Mouse (Mus musculus) MEL (cell line): ENCODE results near the gene Ran. TPM values are rescaled to one million over a fixed set of nuclear protein-coding genes. Genes with fewer than 3 reads are reported as not detected.

ENCODE experiments used
- DNase-seq: peaks from one replicate; pipeline ENCODE4 v3.0.0; 2011; ENCODE audit warnings: low read depth, low spot score
- H3K27ac ChIP-seq: 2 replicates; pipeline ENCODE4 v1.5.1; 2012; ENCODE audit warnings: low read depth, mild to moderate bottlenecking, control low read depth, low read length, moderate library complexity; ENCODE audit not compliant: control insufficient read depth
- H3K27me3 ChIP-seq, 2 experiments: fragments of 150-350 bp in 1 of 2; sonication (generic) in 1 of 2; 2 replicates each; pipeline ENCODE4 v1.6.1; 2012; ENCODE audit warnings: low read length in 2 of 2, mild to moderate bottlenecking in 2 of 2, improper control_type of control experiment in 1 of 2, moderate library complexity in 1 of 2; ENCODE audit not compliant: insufficient read depth in 2 of 2, control insufficient read depth in 1 of 2
- H3K36me3 ChIP-seq, 2 experiments: 2 replicates each; pipeline ENCODE4 v1.6.1; 2012 to 2014; ENCODE audit warnings: low read length in 2 of 2, improper control_type of control experiment in 1 of 2, inconsistent platforms in 1 of 2, mild to moderate bottlenecking in 1 of 2; ENCODE audit not compliant: insufficient read depth in 2 of 2, control insufficient read depth in 1 of 2
- H3K4me1 ChIP-seq, 2 experiments: fragments of 150-350 bp in 1 of 2; sonication (generic) in 1 of 2; 2 replicates each; pipeline ENCODE4 v1.6.1; 2012; ENCODE audit warnings: low read length in 2 of 2, improper control_type of control experiment in 1 of 2, mild to moderate bottlenecking in 1 of 2; ENCODE audit not compliant: insufficient read depth in 2 of 2, control insufficient read depth in 1 of 2
- H3K4me3 ChIP-seq, 2 experiments: fragments of 150-350 bp in 1 of 2; sonication (generic) in 1 of 2; 2 replicates each; pipeline ENCODE4 v1.5.1; 2012; ENCODE audit warnings: low read depth in 2 of 2, low read length in 2 of 2, mild to moderate bottlenecking in 2 of 2, moderate library complexity in 2 of 2, control low read depth in 1 of 2, improper control_type of control experiment in 1 of 2; ENCODE audit not compliant: control insufficient read depth in 1 of 2, insufficient read depth in 1 of 2
- H3K79me2 ChIP-seq: 2 replicates; pipeline ENCODE4 v1.6.1; 2012; ENCODE audit warnings: mild to moderate bottlenecking, low read length, moderate library complexity; ENCODE audit not compliant: control insufficient read depth, poor library complexity, insufficient read depth
- H3K9ac ChIP-seq: 2 replicates; pipeline ENCODE4 v1.6.1; 2012; ENCODE audit warnings: low read depth, mild to moderate bottlenecking, control low read depth, low read length, moderate library complexity; ENCODE audit not compliant: control insufficient read depth, poor library complexity, severe bottlenecking
- H3K9me3 ChIP-seq: fragments of 150-350 bp; sonication (generic); replicated peaks from 2 replicates; pipeline ENCODE4 v1.6.1; 2012; ENCODE audit warnings: mild to moderate bottlenecking, low read length, improper control_type of control experiment, moderate library complexity; ENCODE audit not compliant: insufficient read depth
- CHD1 ChIP-seq: IDR thresholded peaks from 2 replicates; pipeline ENCODE4 v1.6.1; 2012; ENCODE audit warnings: low read depth, mild to moderate bottlenecking, inconsistent platforms, low read length, improper control_type of control experiment
- CHD2 ChIP-seq: IDR thresholded peaks from 2 replicates; pipeline ENCODE4 v1.6.1; 2011; ENCODE audit warnings: low read length, improper control_type of control experiment
- CTCF ChIP-seq, 3 experiments: IDR thresholded peaks in 2 of 3; conservative IDR thresholded peaks in 1 of 3; 2 replicates each; pipeline ENCODE4 v1.5.1; 2011 to 2012; ENCODE audit warnings: low read length in 3 of 3, low read depth in 2 of 3, mild to moderate bottlenecking in 2 of 3, improper control_type of control experiment in 1 of 3, inconsistent platforms in 1 of 3, mixed read lengths in 1 of 3, moderate library complexity in 1 of 3; ENCODE audit not compliant: control insufficient read depth in 1 of 3, insufficient read depth in 1 of 3, poor library complexity in 1 of 3, severe bottlenecking in 1 of 3
- ELF1 ChIP-seq: IDR thresholded peaks from 2 replicates; pipeline ENCODE4 v1.6.1; 2014; ENCODE audit warnings: low read depth, mild to moderate bottlenecking, inconsistent platforms, low read length, improper control_type of control experiment, moderate library complexity
- EP300 ChIP-seq, 2 experiments: IDR thresholded peaks; 2 replicates each; pipeline ENCODE4 v1.6.1; 2011; ENCODE audit warnings: improper control_type of control experiment in 2 of 2, low read length in 2 of 2, low read depth in 1 of 2, mild to moderate bottlenecking in 1 of 2
- GATA1 ChIP-seq: IDR thresholded peaks from 2 replicates; pipeline ENCODE4 v1.6.1; 2011; ENCODE audit warnings: low read depth, low read length, improper control_type of control experiment
- HCFC1 ChIP-seq: IDR thresholded peaks from 2 replicates; pipeline ENCODE4 v1.6.1; 2012; ENCODE audit warnings: low read depth, mild to moderate bottlenecking, inconsistent platforms, low read length, improper control_type of control experiment, moderate library complexity
- KAT2A ChIP-seq: conservative IDR thresholded peaks from 2 replicates; pipeline ENCODE4 v1.6.1; 2012; ENCODE audit warnings: low read depth, low read length, improper control_type of control experiment, inconsistent platforms
- MAZ ChIP-seq: IDR thresholded peaks from 2 replicates; pipeline ENCODE4 v1.6.1; 2012; ENCODE audit warnings: low read depth, mild to moderate bottlenecking, inconsistent platforms, low read length, improper control_type of control experiment
- MEF2A ChIP-seq: IDR thresholded peaks from 2 replicates; pipeline ENCODE4 v1.6.1; 2014; ENCODE audit warnings: low read depth, mild to moderate bottlenecking, inconsistent platforms, low read length, improper control_type of control experiment; ENCODE audit not compliant: poor library complexity, insufficient replicate concordance, severe bottlenecking; ENCODE audit errors: extremely low read depth
- MXI1 ChIP-seq: IDR thresholded peaks from 2 replicates; pipeline ENCODE4 v1.6.1; 2011; ENCODE audit warnings: mild to moderate bottlenecking, low read depth, low read length, improper control_type of control experiment
- MYB ChIP-seq: IDR thresholded peaks from 2 replicates; pipeline ENCODE4 v1.6.1; 2011; ENCODE audit warnings: mild to moderate bottlenecking, low read depth, low read length, improper control_type of control experiment
- POLR2A ChIP-seq, 2 experiments: IDR thresholded peaks; 2 replicates each; pipeline ENCODE4 v1.6.1; 2011 to 2012; ENCODE audit warnings: low read length in 2 of 2, mild to moderate bottlenecking in 2 of 2, control low read depth in 1 of 2, improper control_type of control experiment in 1 of 2, low read depth in 1 of 2, moderate library complexity in 1 of 2; ENCODE audit not compliant: control insufficient read depth in 1 of 2, insufficient read depth in 1 of 2, poor library complexity in 1 of 2
- POLR2AphosphoS2 ChIP-seq: IDR thresholded peaks from 2 replicates; pipeline ENCODE4 v1.6.1; 2011; ENCODE audit warnings: low read length, improper control_type of control experiment
- POLR2AphosphoS5 ChIP-seq: IDR thresholded peaks from 2 replicates; pipeline ENCODE4 v1.6.1; 2012; ENCODE audit warnings: low read depth, borderline replicate concordance, mild to moderate bottlenecking, inconsistent platforms, low read length, moderate library complexity, mixed read lengths
- RAD21 ChIP-seq: IDR thresholded peaks from 2 replicates; pipeline ENCODE4 v1.6.1; 2011; ENCODE audit warnings: mild to moderate bottlenecking, low read depth, low read length, improper control_type of control experiment
- RCOR1 ChIP-seq: IDR thresholded peaks from 2 replicates; pipeline ENCODE4 v1.6.1; 2012; ENCODE audit warnings: low read depth, mild to moderate bottlenecking, inconsistent platforms, low read length, improper control_type of control experiment
- SIN3A ChIP-seq: IDR thresholded peaks from 2 replicates; pipeline ENCODE4 v1.6.1; 2012; ENCODE audit warnings: low read length, improper control_type of control experiment, inconsistent platforms
- SMC3 ChIP-seq: IDR thresholded peaks from 2 replicates; pipeline ENCODE4 v1.6.1; 2011; ENCODE audit warnings: low read depth, low read length, improper control_type of control experiment
- TBP ChIP-seq: IDR thresholded peaks from 2 replicates; pipeline ENCODE4 v1.8.0; 2011; ENCODE audit warnings: low read depth, low read length, improper control_type of control experiment
- TCF12 ChIP-seq: IDR thresholded peaks from 2 replicates; pipeline ENCODE4 v1.6.1; 2014; ENCODE audit warnings: low read depth, mild to moderate bottlenecking, inconsistent platforms, low read length, improper control_type of control experiment, moderate library complexity
- UBTF ChIP-seq: IDR thresholded peaks from 2 replicates; pipeline ENCODE4 v1.6.1; 2012; ENCODE audit warnings: low read depth, mild to moderate bottlenecking, inconsistent platforms, low read length, improper control_type of control experiment, moderate library complexity, borderline replicate concordance; ENCODE audit not compliant: insufficient read depth
- USF1 ChIP-seq: IDR thresholded peaks from 2 replicates; pipeline ENCODE4 v1.6.1; 2014; ENCODE audit warnings: low read depth, mild to moderate bottlenecking, inconsistent platforms, low read length, improper control_type of control experiment, moderate library complexity
- ZC3H11A ChIP-seq: IDR thresholded peaks from 2 replicates; pipeline ENCODE4 v1.6.1; 2012; ENCODE audit warnings: low read depth, mild to moderate bottlenecking, inconsistent platforms, low read length, improper control_type of control experiment
- ZNF384 ChIP-seq: IDR thresholded peaks from 2 replicates; pipeline ENCODE4 v1.6.1; 2012; ENCODE audit warnings: low read depth, mild to moderate bottlenecking, inconsistent platforms, low read length, improper control_type of control experiment
- polyA plus RNA-seq, 2 experiments: library from polyadenylated mRNA; stranded (reverse) in 1 of 2; unstranded in 1 of 2; fragments of >175 nt in 1 of 2; fragments of >200 nt in 1 of 2; gene quantifications; 2 replicates each; pipeline versions ENCODE4 v1.2.1 to v1.2.4; 2012; ENCODE audit warnings: low replicate concordance in 2 of 2, low read depth in 1 of 2; ENCODE audit not compliant: insufficient read length in 2 of 2, insufficient read depth in 1 of 2, missing spikeins in 1 of 2
- total RNA-seq: library from RNA; depleted of rRNA; stranded (reverse); fragments of 300-350 nt; gene quantifications from 2 replicates; pipeline ENCODE4 v1.2.3, GENCODE M21; 2012

Gene Ran
- total and polyA plus RNA-seq, 3 experiments: 91.6 to 2,479 (median 950) TPM

DNA sequence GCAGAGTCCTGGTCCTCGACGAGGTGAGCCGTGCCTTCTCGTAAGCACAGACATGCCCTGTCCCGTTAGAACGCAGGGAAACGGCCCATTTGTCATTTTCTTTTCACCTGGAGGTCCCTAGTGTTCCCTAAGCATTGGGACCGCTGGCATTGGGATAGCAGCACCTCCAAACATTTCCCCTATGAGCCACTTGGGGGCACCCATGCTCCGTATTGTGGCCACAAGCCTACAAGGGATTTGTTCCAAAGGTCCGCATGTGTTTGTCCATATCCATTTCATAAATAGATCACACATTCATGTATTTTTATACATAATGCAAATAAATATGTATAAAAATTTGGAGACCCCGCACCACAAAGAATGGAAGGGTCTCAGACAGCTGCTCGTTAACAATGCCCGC, 41.7 kb downstream of the Ran start (continued):
- TF ChIP-seq MAZ (no peak), MEF2A (no peak), SIN3A (no peak), ZC3H11A (peak; percentile 84), POLR2AphosphoS5 (no peak), RCOR1 (no peak), MYB (no peak), GATA1 (no peak), EP300 (IDR thresholded peaks at IDR 0.05; ENCODE audit: low read depth in 1 of 2, low read length in 2 of 2) (no peak), POLR2AphosphoS2 (no peak), RAD21 (peak; percentile 99), HCFC1 (no peak), TBP (no peak), MXI1 (no peak), POLR2A (IDR thresholded peaks at IDR 0.05; ENCODE audit: control insufficient read depth in 1 of 2, insufficient read depth in 1 of 2, low read depth in 1 of 2, low read length in 2 of 2, poor library complexity in 1 of 2) (no peak), KAT2A (no peak), CTCF (IDR thresholded peaks at IDR 0.05 in 2 of 3, conservative IDR thresholded peaks at IDR 0.05 in 1 of 3; ENCODE audit: control insufficient read depth in 1 of 3, insufficient read depth in 1 of 3, low read depth in 2 of 3, low read length in 3 of 3, poor library complexity in 1 of 3, severe bottlenecking in 1 of 3) (peak; percentile 77 to 96 (median 90)), CHD1 (no peak)

DNA sequence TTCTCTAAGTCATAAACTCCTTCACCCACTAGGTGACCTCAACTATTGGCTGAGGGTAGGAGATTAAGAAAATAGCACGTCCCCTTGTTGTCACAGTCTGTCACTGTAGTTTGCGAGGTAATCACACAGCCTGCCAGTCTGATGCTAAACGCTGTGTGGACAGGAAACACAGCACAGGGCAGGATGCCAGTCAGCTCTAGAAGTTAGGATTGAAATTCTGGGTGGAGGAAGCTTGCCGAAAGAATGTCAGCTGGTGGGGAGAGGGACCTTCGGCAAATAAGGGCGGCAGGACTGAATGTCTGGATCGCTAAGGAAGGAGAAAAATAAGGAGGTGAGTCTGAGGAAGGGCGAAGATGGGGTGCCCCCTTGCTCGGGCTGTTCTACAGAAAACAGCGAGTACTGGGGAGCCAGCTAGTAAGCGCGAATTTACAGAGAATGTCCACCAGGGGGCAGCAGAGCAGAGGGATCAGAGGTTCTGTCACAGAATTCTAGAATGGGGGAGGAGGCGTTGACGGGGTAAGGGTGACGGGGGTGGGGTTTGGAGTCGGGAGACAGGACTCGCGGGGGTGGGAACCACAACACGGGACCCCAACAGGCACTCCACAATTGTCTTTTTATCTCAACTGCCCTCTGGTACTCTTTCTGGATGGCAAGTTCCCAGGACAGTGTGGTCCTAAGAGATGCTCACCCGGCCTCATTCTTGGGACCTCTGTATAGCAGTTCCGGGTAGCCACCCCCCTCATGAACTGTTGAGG, 43.3 kb downstream of the Ran start:
- peaks cover 0 to 15% of the 10 kb centered on the region in 2 experiments; a peak in 2 of 4 replicates for H3K36me3 ChIP-seq
- H3K9me3 ChIP-seq: no peaks in the 10 kb centered on the region
- TF ChIP-seq SIN3A (peak; percentile 85), MXI1 (peak; percentile 76; the same call in 1 of the 2 replicates), SMC3 (peak; percentile 92), GATA1 (no peak), CTCF (IDR thresholded peaks at IDR 0.05 in 2 of 3, conservative IDR thresholded peaks at IDR 0.05 in 1 of 3; ENCODE audit: control insufficient read depth in 1 of 3, insufficient read depth in 1 of 3, low read depth in 2 of 3, low read length in 3 of 3, poor library complexity in 1 of 3, severe bottlenecking in 1 of 3) (peak; percentile 63 to 93 (median 85)), RAD21 (peak; percentile 92), EP300 (IDR thresholded peaks at IDR 0.05; ENCODE audit: low read depth in 1 of 2, low read length in 2 of 2) (peak in 1 of 2 experiments; percentile 14; a peak in 1 of 4 replicates), POLR2AphosphoS5 (no peak), CHD2 (0 out of 2 replicates have a peak, but pooled peaks have one; percentile 19), RCOR1 (0 out of 2 replicates have a peak, but pooled peaks have one; percentile 5), ELF1 (peak; percentile 53), UBTF (no peak), CHD1 (peak; percentile 68), MAZ (peak; percentile 88; the same call in 1 of the 2 replicates), TCF12 (0 out of 2 replicates have a peak, but pooled peaks have one; percentile 5), ZNF384 (no peak), ZC3H11A (peak; percentile 87), USF1 (no peak)
- H3K27me3 ChIP-seq: no peaks in the 10 kb centered on the region
- no peak overlapping the region; the same call in 1 of the 2 replicates for H3K27ac ChIP-seq
- peaks cover 7 to 22% of the 10 kb centered on the region in 2 experiments for H3K4me1 ChIP-seq
- H3K9ac ChIP-seq: peak overlapping the region; percentile 62
- H3K79me2 ChIP-seq: no peaks in the 10 kb centered on the region; the same call in 1 of the 2 replicates
- peak; percentile 93 for DNase-seq
- H3K4me3 ChIP-seq: peak overlapping the region; percentile 61 to 72
